Mouse (Mus musculus): ENCODE measurements around the gene Eda.
"Not testable (repeated sequence)": the region's sequence is repeated elsewhere in the genome, so short reads cannot be mapped to it uniquely, and the experiment has no call there.

Gene Eda

GRCm38 (mm10) chrX:100428693-100429092 lies 453.3 kb downstream of the Eda start, which contains the start of gene Otud6a:
Gene Otud6a, plus strand, starts transcription at chrX:100429013.
- no peak for DNase-seq

- no peak for DNase-seq
Measured at GRCm38 (mm10) chrX:100432311-100432710, 456.9 kb downstream of the Eda start.

GRCm38 (mm10) chrX:100442617-100443016 lies 467.2 kb downstream of the Eda start, which contains the start of gene Awat2:
Gene Awat2, minus strand, starts transcription at chrX:100442717.
- DNase-seq = not testable (repeated sequence)

- no peak for DNase-seq
Measured at GRCm38 (mm10) chrX:100443532-100443931, 468.1 kb downstream of the Eda start.

Measured in cerebellum, adult 9-10 months (tissue).